Mouse (Mus musculus) kidney, postnatal 4 days (tissue): ENCODE measurements around the gene Dlg2.

Source experiments
- DNase-seq, 2 experiments: peaks; one replicate each; pipeline ENCODE4 v3.0.0; 2021; ENCODE audit warnings: mixed read lengths in 2 of 2

Gene Dlg2

GRCm38 (mm10) chr7:92423017-92423416 lies 1946.5 kb downstream of the Dlg2 start:
- no peak for DNase-seq

GRCm38 (mm10) chr7:92424703-92425102 lies 1948.2 kb downstream of the Dlg2 start:
- DNase-seq: no peak

- no peak for DNase-seq
Measured at GRCm38 (mm10) chr7:92427280-92427679, 1950.8 kb downstream of the Dlg2 start.

DNA sequence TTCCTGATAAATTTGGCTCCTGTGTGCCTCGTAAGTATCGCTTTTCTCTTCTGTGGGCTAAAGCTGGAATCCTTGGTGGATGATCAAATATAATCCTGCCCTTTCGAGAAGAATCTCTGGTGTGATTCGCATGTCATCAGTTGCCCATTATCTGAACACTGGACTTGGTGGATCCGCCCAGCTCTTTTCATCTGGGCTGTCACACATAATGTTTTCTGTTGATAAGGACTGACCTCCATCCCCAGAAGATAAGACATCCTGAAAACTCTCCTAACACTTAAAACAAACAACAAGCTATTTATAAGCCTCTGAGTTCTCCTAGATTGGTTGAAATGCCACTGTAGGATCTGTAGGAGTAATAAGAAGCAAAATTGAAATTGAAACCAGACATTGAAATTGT lies 1952.2 kb downstream of the Dlg2 start:
- DNase-seq: no peak

DNA sequence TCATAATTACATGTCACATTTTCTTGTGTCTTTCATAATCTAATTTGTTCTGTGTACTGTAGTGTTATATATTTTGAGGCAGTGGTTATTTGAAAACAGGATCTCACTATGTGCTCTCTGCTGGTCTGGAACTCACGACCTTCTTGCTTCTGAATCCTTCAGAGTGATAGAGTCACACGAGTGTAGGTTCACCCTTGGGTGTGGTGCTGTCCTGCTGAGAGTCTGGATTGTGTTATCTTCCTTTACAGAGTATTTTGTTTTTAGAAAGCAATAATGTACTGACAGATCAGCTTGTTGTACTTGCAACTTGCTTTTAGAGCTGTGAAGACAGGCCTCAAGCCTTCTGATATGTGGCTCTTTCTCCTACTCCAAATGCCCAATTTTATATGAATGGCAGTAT lies 1953.8 kb downstream of the Dlg2 start:
- DNase-seq: no peak

DNA sequence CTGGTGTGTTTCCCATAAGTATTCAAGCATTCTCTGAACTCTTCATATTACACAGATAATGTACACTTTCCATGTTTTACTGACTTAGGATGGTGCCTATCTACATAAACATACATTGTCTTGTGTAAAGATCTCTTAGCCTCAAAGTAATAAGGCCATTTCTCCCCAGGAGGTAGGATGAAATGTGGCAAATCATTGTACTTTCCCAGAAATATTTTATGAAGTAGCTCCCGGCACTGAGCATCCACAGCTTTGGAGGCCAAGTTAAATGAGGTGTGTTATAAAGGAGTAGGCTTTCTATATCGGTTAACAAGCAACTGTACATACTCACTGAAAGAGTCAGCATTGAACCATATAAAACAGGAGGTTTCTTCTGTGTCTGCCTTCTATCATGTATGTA lies 1960.7 kb downstream of the Dlg2 start:
- no peak for DNase-seq

DNA sequence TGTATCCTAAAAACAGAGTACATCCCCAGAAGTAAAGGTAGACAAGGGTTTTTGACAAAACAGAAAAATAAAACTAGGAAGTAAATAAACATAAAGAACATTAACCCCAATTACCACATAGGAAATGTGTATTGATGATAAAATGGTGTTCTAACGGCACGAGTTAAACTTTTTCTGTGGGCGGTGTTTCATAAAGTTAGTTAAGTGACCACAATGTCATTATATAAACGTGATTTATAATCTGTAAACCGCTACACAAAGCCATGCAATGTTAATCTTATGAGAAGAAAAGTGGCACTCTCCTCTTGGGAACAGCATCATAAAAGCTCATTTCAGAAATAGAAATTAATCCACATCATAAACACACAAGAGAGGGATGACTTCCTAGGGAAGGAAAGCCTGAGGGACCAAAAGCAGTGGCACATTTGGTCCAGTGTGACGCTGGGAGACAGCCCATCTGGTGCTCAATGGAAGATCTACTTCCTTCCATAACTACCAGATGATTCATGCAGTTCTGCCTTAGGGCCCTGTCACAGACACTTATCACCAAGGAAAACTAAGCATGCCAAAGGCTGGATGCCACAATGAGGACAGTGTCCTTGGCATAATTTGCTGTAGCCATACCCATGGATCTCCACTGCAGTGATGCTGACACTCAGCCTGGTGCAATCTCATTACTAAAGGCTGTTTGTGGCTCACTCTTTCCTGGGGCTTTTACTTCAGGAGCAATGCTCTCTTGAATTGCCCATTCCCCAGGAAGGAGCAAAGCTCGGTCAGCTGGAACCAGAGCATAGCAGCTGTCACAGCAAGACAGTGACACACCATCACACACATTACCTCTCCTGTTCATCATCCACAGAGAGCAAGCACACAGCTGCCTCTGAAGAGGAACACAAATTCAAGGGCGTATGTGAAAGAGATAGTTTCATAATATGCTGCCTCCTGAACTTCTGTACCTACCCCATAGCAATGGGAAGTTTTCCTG lies 1963.3 kb downstream of the Dlg2 start:
- DNase-seq: no peak

- no peak for DNase-seq
Measured at GRCm38 (mm10) chr7:92441611-92442010, 1965.1 kb downstream of the Dlg2 start.

GRCm38 (mm10) chr7:92442082-92442481 lies 1965.6 kb downstream of the Dlg2 start:
- no peak for DNase-seq

- DNase-seq: no peak
Measured at GRCm38 (mm10) chr7:92447938-92448337, 1971.5 kb downstream of the Dlg2 start.

- DNase-seq: no peak
Measured at GRCm38 (mm10) chr7:92448782-92449575, 1972.5 kb downstream of the Dlg2 start.

GRCm38 (mm10) chr7:92454176-92454575 lies 1977.7 kb downstream of the Dlg2 start:
- DNase-seq: no peak

DNA sequence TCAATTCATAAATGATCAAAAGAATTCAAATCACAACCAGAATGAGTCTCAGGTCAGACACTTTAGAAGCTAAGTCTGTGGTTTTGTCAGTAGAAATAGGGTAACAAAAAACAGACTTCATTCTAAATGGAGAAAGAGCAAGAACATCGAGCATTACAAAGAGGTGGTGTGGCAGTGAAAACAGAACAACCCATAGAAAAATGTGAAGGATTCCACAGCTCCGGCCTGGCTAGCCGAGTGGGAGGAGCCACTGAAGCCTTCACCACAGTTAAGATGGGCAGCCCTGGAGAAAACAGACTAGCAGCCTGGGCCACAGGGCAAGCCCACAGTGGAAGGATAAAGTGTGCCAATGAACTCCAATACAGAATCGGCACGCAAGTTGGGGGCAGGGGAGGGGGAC lies 1979.5 kb downstream of the Dlg2 start:
- no peak for DNase-seq

- DNase-seq: no peak
Measured at GRCm38 (mm10) chr7:92457791-92458190, 1981.3 kb downstream of the Dlg2 start.

- DNase-seq: no peak
Measured at GRCm38 (mm10) chr7:92458308-92458707, 1981.8 kb downstream of the Dlg2 start.

DNA sequence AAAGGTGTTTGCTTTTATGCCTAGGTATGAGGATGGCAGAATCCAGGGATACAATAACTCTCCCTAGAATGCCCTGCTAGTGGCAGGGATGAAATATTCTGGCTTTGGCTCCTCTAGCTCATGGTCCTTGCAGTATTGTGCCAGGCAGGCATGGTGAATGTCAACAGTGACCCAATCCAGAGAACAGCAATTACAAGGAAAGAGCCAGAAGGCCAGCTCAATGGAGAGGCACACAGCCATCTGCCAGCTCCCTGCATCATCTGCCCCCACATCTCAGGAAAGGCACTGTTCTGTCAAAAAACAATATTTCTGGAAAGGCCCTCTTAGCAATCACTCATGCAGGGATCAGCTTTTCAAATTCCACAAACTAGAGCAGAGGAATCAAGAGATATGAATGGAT lies 1984.1 kb downstream of the Dlg2 start:
- no peak for DNase-seq

DNA sequence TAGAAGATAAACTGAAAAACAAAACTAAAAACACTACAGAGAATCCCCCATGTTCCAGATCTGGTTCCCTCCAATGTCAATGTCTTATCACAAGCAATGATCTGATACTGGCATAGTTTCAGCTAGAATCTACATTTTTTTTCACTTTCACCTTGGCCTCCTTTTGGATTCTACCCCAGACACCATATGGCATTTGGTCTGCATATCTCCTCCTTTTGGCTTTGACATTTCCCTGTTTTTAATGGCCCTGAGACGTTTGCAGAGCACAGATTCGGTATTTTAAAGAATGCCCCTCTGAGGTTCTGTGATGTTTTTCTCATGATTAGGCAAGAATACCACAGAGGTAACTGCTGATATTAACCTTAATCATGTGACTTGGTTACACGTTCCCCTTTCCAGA lies 1984.8 kb downstream of the Dlg2 start:
- DNase-seq: no peak

- no peak for DNase-seq
Measured at GRCm38 (mm10) chr7:92463080-92463877, 1986.8 kb downstream of the Dlg2 start.

DNA sequence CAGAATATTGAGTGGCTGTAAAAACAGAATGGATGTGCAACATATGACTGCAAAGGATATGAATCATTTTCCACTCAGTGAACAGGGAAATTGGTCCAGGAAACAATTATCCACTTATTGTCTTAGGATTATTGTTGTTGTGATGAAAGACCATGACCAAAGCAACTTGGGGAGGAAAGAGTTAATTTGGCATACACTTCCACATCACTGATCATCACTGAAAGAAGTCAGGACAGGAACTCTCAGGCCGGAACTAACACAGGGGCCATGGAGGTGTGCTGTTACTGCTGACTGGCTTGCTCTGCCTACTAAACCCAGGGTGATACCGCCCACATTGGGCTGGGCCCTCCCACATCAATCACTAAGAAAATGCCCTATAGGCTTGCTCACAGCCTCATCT lies 1987.8 kb downstream of the Dlg2 start:
- DNase-seq: no peak

GRCm38 (mm10) chr7:92479143-92479542 lies 2002.7 kb downstream of the Dlg2 start:
- DNase-seq: no peak

- no peak for DNase-seq
Measured at GRCm38 (mm10) chr7:92479748-92480147, 2003.3 kb downstream of the Dlg2 start.

- no peak for DNase-seq
Measured at GRCm38 (mm10) chr7:92483346-92483745, 2006.9 kb downstream of the Dlg2 start.
